Mouse (Mus musculus): ENCODE results near the gene Brix1.
"Not testable (repeated sequence)": the region's sequence is repeated elsewhere in the genome, so short reads cannot be mapped to it uniquely, and the experiment has no call there.

Gene Brix1

GRCm38 (mm10) chr15:10485484-10486364 is at the start of gene Brix1, which contains the start of gene Rad1:
Gene Brix1, minus strand, starts transcription at chr15:10485947.
Gene Rad1, plus strand, starts transcription at chr15:10486018.
- DNase-seq (ENCODE audit: low spot score) = peak; percentile 90

GRCm38 (mm10) chr15:10534591-10534990 is 48.8 kb upstream of the Brix1 start:
- no peak for DNase-seq (ENCODE audit: low spot score)

GRCm38 (mm10) chr15:10533361-10533760 is 47.6 kb upstream of the Brix1 start:
- DNase-seq (ENCODE audit: low spot score) = not testable (repeated sequence)

- DNase-seq (ENCODE audit: low spot score) = no peak
Measured at GRCm38 (mm10) chr15:10531352-10531751, 45.6 kb upstream of the Brix1 start.

- no peak for DNase-seq (ENCODE audit: low spot score)
Measured at GRCm38 (mm10) chr15:10525896-10526295, 40.1 kb upstream of the Brix1 start.

GRCm38 (mm10) chr15:10515166-10515565 is 29.4 kb upstream of the Brix1 start:
- no peak for DNase-seq (ENCODE audit: low spot score)

- DNase-seq (ENCODE audit: low spot score) = peak; percentile 35
Measured at GRCm38 (mm10) chr15:10506099-10506498, 20.4 kb upstream of the Brix1 start.

GRCm38 (mm10) chr15:10500838-10501719 is 15.3 kb upstream of the Brix1 start:
- DNase-seq (ENCODE audit: low spot score) = peak; percentile 48

- DNase-seq (ENCODE audit: low spot score) = no peak
Measured at GRCm38 (mm10) chr15:10500035-10500434, 14.3 kb upstream of the Brix1 start.

- DNase-seq (ENCODE audit: low spot score) = no peak
Measured at GRCm38 (mm10) chr15:10499593-10499992, 13.8 kb upstream of the Brix1 start.

GRCm38 (mm10) chr15:10496696-10497095 is 10.9 kb upstream of the Brix1 start:
- DNase-seq (ENCODE audit: low spot score) = not testable (repeated sequence)

- no peak for DNase-seq (ENCODE audit: low spot score)
Measured at GRCm38 (mm10) chr15:10495944-10496343, 10.2 kb upstream of the Brix1 start.

GRCm38 (mm10) chr15:10490101-10490500 is 4.4 kb upstream of the Brix1 start:
- DNase-seq (ENCODE audit: low spot score) = no peak

GRCm38 (mm10) chr15:10487246-10487645 is 1.5 kb upstream of the Brix1 start:
- no peak for DNase-seq (ENCODE audit: low spot score)

GRCm38 (mm10) chr15:10486365-10486839 is 655 bp upstream of the Brix1 start:
- DNase-seq (ENCODE audit: low spot score) = no peak

- DNase-seq (ENCODE audit: low spot score) = no peak
Measured at GRCm38 (mm10) chr15:10470941-10471340, 14.8 kb downstream of the Brix1 start.

GRCm38 (mm10) chr15:10470151-10470831 is 15.5 kb downstream of the Brix1 start, which contains the start of gene Dnajc21:
Gene Dnajc21, minus strand, starts transcription at chr15:10470516.
- DNase-seq (ENCODE audit: low spot score) = peak; percentile 85

- DNase-seq (ENCODE audit: low spot score) = no peak
Measured at GRCm38 (mm10) chr15:10469641-10470150, 16.1 kb downstream of the Brix1 start.

GRCm38 (mm10) chr15:10468761-10469160 is 17.0 kb downstream of the Brix1 start:
- DNase-seq (ENCODE audit: low spot score) = no peak

GRCm38 (mm10) chr15:10464678-10465077 is 21.1 kb downstream of the Brix1 start:
- no peak for DNase-seq (ENCODE audit: low spot score)

- DNase-seq (ENCODE audit: low spot score) = no peak
Measured at GRCm38 (mm10) chr15:10463555-10463954, 22.2 kb downstream of the Brix1 start.

GRCm38 (mm10) chr15:10460986-10461385 is 24.8 kb downstream of the Brix1 start:
- no peak for DNase-seq (ENCODE audit: low spot score)

Data from ovary, postnatal 36 days (tissue).